31 mouse cellular contexts compared by ENCODE assay signal in the genomic region with DNA sequence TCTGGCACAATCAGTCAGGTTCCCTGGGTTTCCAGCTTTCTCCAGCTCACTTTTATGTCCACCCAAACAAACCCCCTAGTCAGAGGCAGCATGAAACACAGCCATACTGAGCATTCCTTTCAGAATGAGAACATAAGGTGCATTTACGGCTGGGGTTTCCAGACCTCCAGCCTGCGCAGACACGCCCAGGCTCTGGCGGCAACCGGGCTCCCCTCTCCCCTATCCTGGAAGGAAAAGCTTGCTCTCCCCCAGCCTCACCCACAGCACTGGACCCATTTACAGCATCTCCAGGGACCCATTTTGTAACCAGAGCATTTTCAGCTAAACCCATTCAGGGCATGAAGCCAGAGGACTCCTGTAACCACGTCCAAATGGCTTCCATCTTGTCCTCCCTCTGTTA.
DNase-seq lines count a peak whose midpoint lies in the region; ATAC-seq and TF ChIP-seq lines count a peak whose summit lies in the region.
"Had no signal": no experiment of that assay in that cellular context is flagged by ENCODE, and none has a peak within 500 bp of the region (broad histone marks: within the 10 kb centered on the region; RNA-seq: fewer than 3 reads in every experiment).

No protein-coding gene starts in this region.

- no peaks in the 10 kb centered on the region for H3K4me1 ChIP-seq in midbrain, embryonic 11.5 days (ENCODE audit: control insufficient read depth, insufficient read depth, low read length)
- no peaks in the 10 kb centered on the region for H3K4me1 ChIP-seq in midbrain, postnatal 0 days (ENCODE audit: insufficient read depth, low read length)
- 0 out of 2 replicates have a peak, but pooled peaks cover 2% of the 10 kb centered on the region for H3K4me1 ChIP-seq in embryonic facial prominence, embryonic 10.5 days
- peaks cover 19% of the 10 kb centered on the region for H3K4me1 ChIP-seq in limb, embryonic 14.5 days (ENCODE audit: control insufficient read depth, insufficient read depth, low read length)
- H3K4me1 ChIP-seq: forebrain, embryonic 12.5 days; kidney, embryonic 15.5 days had no signal

- no peaks in the 10 kb centered on the region for H3K27me3 ChIP-seq in midbrain, embryonic 11.5 days (ENCODE audit: control insufficient read depth, insufficient read depth, low read length)
- no peaks in the 10 kb centered on the region for H3K27me3 ChIP-seq in midbrain, postnatal 0 days (ENCODE audit: insufficient read depth, low read length)
- H3K27me3 ChIP-seq in embryonic facial prominence, embryonic 10.5 days (replicated peaks; ENCODE audit: low read depth, poor library complexity, severe bottlenecking), result no peaks in the 10 kb centered on the region
- no peaks in the 10 kb centered on the region for H3K27me3 ChIP-seq in limb, embryonic 14.5 days (ENCODE audit: control insufficient read depth, insufficient read depth, low read length)
- H3K27me3 ChIP-seq: forebrain, embryonic 12.5 days; hindbrain, embryonic 13.5 days; kidney, embryonic 15.5 days; liver, embryonic 13.5 days had no signal

- no peak for TF ChIP-seq POLR2A in limb, embryonic 14.5 days (IDR thresholded peaks at IDR 0.05; ENCODE audit: borderline replicate concordance, extremely low read depth, insufficient read depth, insufficient read length)

- no peak overlapping the region for H3K27ac ChIP-seq in midbrain, embryonic 11.5 days (ENCODE audit: low read depth, low read length)
- H3K27ac ChIP-seq in midbrain, postnatal 0 days (ENCODE audit: low read depth, low read length), result no peak overlapping the region
- no peak overlapping the region for H3K27ac ChIP-seq in embryonic facial prominence, embryonic 10.5 days (replicated peaks)
- H3K27ac ChIP-seq in limb, embryonic 14.5 days (replicated peaks; ENCODE audit: low read depth, low read length), result peak overlapping the region; percentile 62
- H3K27ac ChIP-seq: forebrain, embryonic 12.5 days; hindbrain, embryonic 13.5 days; kidney, embryonic 15.5 days; liver, embryonic 13.5 days; macrophage; neural tube, embryonic 12.5 days had no signal

- intact Hi-C loops in gastrocnemius, postnatal 14 days (cut with DNase I; ENCODE audit: low total_unique reads), result no loop called here

- no peaks in the 10 kb centered on the region for H3K9me3 ChIP-seq in midbrain, embryonic 11.5 days (ENCODE audit: control insufficient read depth, low read length)
- no peaks in the 10 kb centered on the region for H3K9me3 ChIP-seq in midbrain, postnatal 0 days (ENCODE audit: low read length)
- H3K9me3 ChIP-seq in embryonic facial prominence, embryonic 10.5 days, result no peaks in the 10 kb centered on the region
- H3K9me3 ChIP-seq in limb, embryonic 14.5 days (ENCODE audit: control insufficient read depth, low read length), result no peaks in the 10 kb centered on the region
- H3K9me3 ChIP-seq: forebrain, embryonic 12.5 days; hindbrain, embryonic 13.5 days; kidney, embryonic 15.5 days; liver, embryonic 13.5 days; neural tube, embryonic 12.5 days had no signal

- no peaks in the 10 kb centered on the region for H3K36me3 ChIP-seq in midbrain, embryonic 11.5 days (ENCODE audit: control insufficient read depth, insufficient read depth, low read length)
- H3K36me3 ChIP-seq in midbrain, postnatal 0 days (ENCODE audit: insufficient read depth, low read length), result no peaks in the 10 kb centered on the region; the same call in 1 of the 2 replicates
- H3K36me3 ChIP-seq in embryonic facial prominence, embryonic 10.5 days (replicated peaks), result no peaks in the 10 kb centered on the region
- no peaks in the 10 kb centered on the region for H3K36me3 ChIP-seq in limb, embryonic 14.5 days (ENCODE audit: control insufficient read depth, insufficient read depth, low read length)
- H3K36me3 ChIP-seq: forebrain, embryonic 12.5 days; neural tube, embryonic 12.5 days had no signal

- 92% methylated on average over 6 of the region's 6 CpGs for WGBS in midbrain, embryonic 11.5 days
- WGBS in midbrain, postnatal 0 days, result 88% methylated on average over 6 of the region's 6 CpGs
- WGBS in embryonic facial prominence, embryonic 10.5 days, result 85% methylated on average over 6 of the region's 6 CpGs
- WGBS in limb, embryonic 14.5 days, result 21% methylated on average over 6 of the region's 6 CpGs

- no peak overlapping the region for H3K4me2 ChIP-seq in midbrain, embryonic 11.5 days
- H3K4me2 ChIP-seq in midbrain, postnatal 0 days (ENCODE audit: low read depth, low read length, poor library complexity, severe bottlenecking), result no peak overlapping the region
- peak overlapping the region; percentile 9; the same call in 1 of the 2 replicates for H3K4me2 ChIP-seq in limb, embryonic 14.5 days (replicated peaks; ENCODE audit: low read depth, low read length, severe bottlenecking)
- H3K4me2 ChIP-seq: forebrain, embryonic 12.5 days; heart, embryonic 11.5 days; hindbrain, embryonic 13.5 days; kidney, embryonic 15.5 days; liver, embryonic 13.5 days; neural tube, embryonic 12.5 days had no signal

- no peak for TF ChIP-seq CTCF in midbrain, postnatal 0 days (IDR thresholded peaks at IDR 0.05)

- ATAC-seq in midbrain, embryonic 11.5 days (ENCODE audit: low FRiP score), result no peak
- no peak for ATAC-seq in midbrain, postnatal 0 days (ENCODE audit: low FRiP score)
- peak; percentile 85 for ATAC-seq in limb, embryonic 14.5 days (ENCODE audit: low FRiP score, low read depth)
- ATAC-seq: CD4-positive, CD25-positive, alpha-beta regulatory T cell, adult 4 months; inflammation-experienced regulatory T-cells, adult 6 months had no signal

- no peak overlapping the region for H3K4me3 ChIP-seq in midbrain, embryonic 11.5 days (ENCODE audit: low read depth, low read length)
- H3K4me3 ChIP-seq in midbrain, postnatal 0 days (ENCODE audit: low read depth, low read length), result no peak overlapping the region
- H3K4me3 ChIP-seq in embryonic facial prominence, embryonic 10.5 days, result no peak overlapping the region
- H3K4me3 ChIP-seq in limb, embryonic 14.5 days (replicated peaks; ENCODE audit: low read length), result no peak overlapping the region
- H3K4me3 ChIP-seq: forebrain, embryonic 12.5 days; hindbrain, embryonic 13.5 days; kidney, embryonic 15.5 days; liver, embryonic 13.5 days; neural tube, embryonic 12.5 days had no signal

- peak; percentile 26 for DNase-seq in midbrain, embryonic 11.5 days (ENCODE audit: low spot score, missing footprints)
- DNase-seq in midbrain, postnatal 0 days (ENCODE audit: low spot score), result no peak
- DNase-seq in embryonic facial prominence, embryonic 10.5 days (ENCODE audit: low spot score), result peak; percentile 8
- peak; percentile 21 for DNase-seq in forelimb bud, embryonic 11.5 days (ENCODE audit: low read depth, low spot score)
- peak; percentile 72 for DNase-seq in limb, embryonic 14.5 days (ENCODE audit: low spot score)
- DNase-seq in thymus, postnatal 0 days (ENCODE audit: low spot score), result no peak
- no peak for DNase-seq in gastrocnemius, postnatal 14 days
- no peak for DNase-seq in layer of hippocampus, adult 9-11 months
- DNase-seq: cerebellum, adult 8-10 months; cerebellum, postnatal 25 days; gastrocnemius, postnatal 25 days; heart, adult 18-20 months; heart, postnatal 4 days; kidney, adult 18-20 months; kidney, postnatal 25 days; liver, embryonic 13.5 days; lung, adult 18-20 months; lung, postnatal 10 days; midbrain, embryonic 14.5 days; retina, postnatal 1 day; spleen, adult 18-20 months; thymus, adult 18-20 months; thymus, postnatal 4 days had no signal

- H3K9ac ChIP-seq in midbrain, embryonic 11.5 days (ENCODE audit: low read length), result no peak overlapping the region
- H3K9ac ChIP-seq in midbrain, postnatal 0 days (replicated peaks; ENCODE audit: low read length, poor library complexity, severe bottlenecking), result no peak overlapping the region
- H3K9ac ChIP-seq in limb, embryonic 14.5 days (ENCODE audit: low read depth, low read length, severe bottlenecking), result no peak overlapping the region
- H3K9ac ChIP-seq: forebrain, embryonic 12.5 days; hindbrain, embryonic 13.5 days; kidney, embryonic 15.5 days; liver, embryonic 13.5 days; neural tube, embryonic 12.5 days had no signal

Comparison
In these comparisons a context has a peak if more than half of its experiments do, and no peak if none do; other contexts are left out.
1. DNase-seq: peak in midbrain, embryonic 11.5 days (single experiment), embryonic facial prominence, embryonic 10.5 days (single experiment), forelimb bud, embryonic 11.5 days (single experiment) and limb, embryonic 14.5 days (single experiment); none in midbrain, postnatal 0 days (single experiment), thymus, postnatal 0 days (single experiment), gastrocnemius, postnatal 14 days (single experiment) and layer of hippocampus, adult 9-11 months (single experiment).